Mouse (Mus musculus) liver, embryonic 14.5 days (tissue): ENCODE measurements around the gene Gnb2.

Source experiments
- CTCF ChIP-seq: IDR thresholded peaks from 2 replicates; pipeline ENCODE4 v1.5.1; 2016; ENCODE audit warnings: antibody characterized with exemption, low read depth, control low read depth
- EP300 ChIP-seq: IDR thresholded peaks from 2 replicates; pipeline ENCODE4 v1.6.1; 2016; ENCODE audit warnings: antibody characterized with exemption, low read depth

DNA sequence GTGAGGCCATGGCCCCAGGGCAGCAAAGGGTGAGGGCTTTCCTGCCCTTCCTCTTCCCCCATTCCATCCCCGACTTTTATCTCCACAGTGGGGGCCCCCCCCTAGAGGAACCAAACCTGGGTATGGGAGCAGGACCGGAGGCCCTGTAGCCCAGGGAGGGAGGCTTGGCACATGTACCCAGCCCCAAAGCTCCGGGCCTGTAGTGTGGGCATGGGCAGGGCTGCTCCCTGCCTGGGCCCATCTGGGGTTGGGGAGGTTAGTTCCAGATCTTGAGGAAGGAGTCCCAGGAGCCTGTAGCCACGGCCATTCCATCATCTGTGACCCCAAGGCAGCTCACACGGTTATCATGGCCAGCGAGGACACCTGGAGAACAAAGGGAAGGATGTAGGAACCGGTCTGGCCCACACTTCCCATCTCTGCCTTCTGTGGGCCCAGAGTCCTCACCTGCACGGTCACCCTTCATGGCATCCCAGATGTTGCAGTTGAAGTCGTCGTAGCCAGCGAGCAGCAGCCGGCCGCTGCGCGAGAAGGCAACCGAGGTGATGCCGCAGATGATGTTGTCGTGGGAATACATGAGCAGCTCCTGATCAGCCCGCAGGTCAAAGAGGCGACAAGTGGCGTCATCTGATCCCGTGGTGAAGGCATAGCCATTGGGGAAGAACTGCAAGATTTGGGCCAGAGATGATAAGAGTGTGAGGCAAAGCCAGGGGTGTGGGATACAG, 4.9 kb downstream of the Gnb2 start:
- TF ChIP-seq CTCF (no peak), EP300 (no peak)
